Mouse (Mus musculus) frontal cortex, postnatal 14 days (tissue): Measurements from ENCODE around the gene Serpine1.

ENCODE experiments used
- DNase-seq, 2 experiments: peaks; one replicate each; pipeline ENCODE4 v3.0.0; 2022; ENCODE audit warnings: low spot score in 2 of 2

Serpine1 gene

GRCm38 (mm10) chr5:137024318-137024717 is 47.8 kb downstream of the Serpine1 start:
- DNase-seq: no peak

- DNase-seq: no peak
Measured at GRCm38 (mm10) chr5:137015913-137016312, 56.2 kb downstream of the Serpine1 start.

DNA sequence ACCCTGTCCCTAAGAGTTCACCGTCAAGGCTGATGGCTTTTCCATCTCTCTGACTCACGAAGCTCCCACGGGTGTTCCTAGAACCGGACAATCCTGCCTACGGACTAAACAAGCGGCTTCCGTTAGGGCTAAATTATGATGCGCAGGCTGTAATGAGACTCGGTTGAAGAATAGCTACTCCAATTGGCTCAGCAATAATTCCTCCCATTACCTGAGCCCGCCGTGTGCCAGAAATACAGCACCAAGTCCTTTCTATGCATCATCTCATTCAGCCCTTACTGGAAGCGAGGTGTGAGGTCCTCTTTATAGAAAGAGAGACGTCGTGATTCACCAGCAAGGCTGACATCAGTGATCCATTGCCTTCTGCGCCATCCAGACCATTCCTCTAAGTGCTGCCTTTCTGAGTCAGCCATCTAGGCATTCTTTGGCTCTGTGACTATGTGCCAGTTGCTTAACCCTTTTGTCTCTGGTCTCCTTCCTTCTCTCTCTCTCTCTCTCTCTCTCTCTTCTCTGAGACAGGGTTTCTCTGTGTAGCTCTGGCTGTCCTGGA is 59.6 kb downstream of the Serpine1 start:
- no peak for DNase-seq
